Mouse (Mus musculus) intestine, embryonic 15.5 days (tissue): ENCODE data around the gene Rab3gap2. TPM values are rescaled to one million over a fixed set of nuclear protein-coding genes. Genes with fewer than 3 reads are reported as not detected.

Source experiments
- ATAC-seq: fragments of 200-750 bp; cut with Nextera tagmentation; 2 replicates; pipeline ENCODE4 v1.8.0; 2017; ENCODE audit warnings: moderate TSS enrichment, moderate library complexity
- H3K27ac ChIP-seq: fragments of 300-500 bp; sonication (generic); 2 replicates; pipeline ENCODE4 v1.5.1; 2015; ENCODE audit warnings: mild to moderate bottlenecking, inconsistent platforms
- H3K27me3 ChIP-seq: fragments of 300-500 bp; sonication (generic); replicated peaks from 2 replicates; pipeline ENCODE4 v1.6.1; 2015; ENCODE audit warnings: inconsistent platforms
- H3K36me3 ChIP-seq: fragments of 300-500 bp; sonication (generic); 2 replicates; pipeline ENCODE4 v1.6.1; 2015; ENCODE audit warnings: inconsistent platforms
- H3K4me1 ChIP-seq: fragments of 300-500 bp; sonication (generic); replicated peaks from 2 replicates; pipeline ENCODE4 v1.6.1; 2015; ENCODE audit warnings: inconsistent platforms
- H3K4me2 ChIP-seq: fragments of 300-500 bp; sonication (generic); replicated peaks from 2 replicates; pipeline ENCODE4 v1.6.1; 2015; ENCODE audit warnings: mild to moderate bottlenecking, inconsistent platforms
- H3K4me3 ChIP-seq: fragments of 300-500 bp; sonication (generic); replicated peaks from 2 replicates; pipeline ENCODE4 v1.5.1; 2015; ENCODE audit warnings: inconsistent platforms
- H3K9ac ChIP-seq: fragments of 300-500 bp; sonication (generic); 2 replicates; pipeline ENCODE4 v1.6.1; 2015; ENCODE audit warnings: inconsistent platforms
- H3K9me3 ChIP-seq: fragments of 300-500 bp; sonication (generic); 2 replicates; pipeline ENCODE4 v1.6.1; 2016; ENCODE audit warnings: inconsistent platforms
- WGBS: fragments of 180-500 bp; shearing (Covaris S2); methylation state at CpG from one replicate; pipeline ENCODE4 v1.1.7; 2015; 5-methylcytosine and 5-hydroxymethylcytosine counted together
- polyA plus RNA-seq: library from polyadenylated mRNA; unstranded; fragments of >200 nt; fragmentation: Nextera tagmentation; extraction: Ambion mirVana; gene quantifications from 2 replicates; pipeline ENCODE4 v1.2.1, GENCODE M21; 2015

Rab3gap2 gene
- polyA plus RNA-seq, 1 experiment from 2014 or later, result 24.6 TPM

GRCm38 (mm10) chr1:185235837-185236236 is 31.9 kb downstream of the Rab3gap2 start:
- Histone ChIP-seq H3K9me3 (no peaks in the 10 kb centered on the region), H3K9ac (no peak overlapping the region), H3K4me1 (no peaks in the 10 kb centered on the region), H3K4me2 (no peak overlapping the region), H3K4me3 (no peak overlapping the region), H3K27ac (no peak overlapping the region), H3K36me3 (peaks cover 23% of the 10 kb centered on the region), H3K27me3 (no peaks in the 10 kb centered on the region)
- no peak for ATAC-seq
- WGBS, result 91% methylated on average over 5 of the region's 5 CpGs

- peaks cover 27% of the 10 kb centered on the region for H3K36me3 ChIP-seq
- WGBS, result 85% methylated on average over 4 of the region's 4 CpGs
- no peak for ATAC-seq
- H3K4me1 ChIP-seq, result no peaks in the 10 kb centered on the region
- H3K9me3 ChIP-seq, result no peaks in the 10 kb centered on the region
- no peak overlapping the region for H3K4me3 ChIP-seq
- no peak overlapping the region for H3K9ac ChIP-seq
- H3K27ac ChIP-seq, result no peak overlapping the region
- no peaks in the 10 kb centered on the region for H3K27me3 ChIP-seq
- no peak overlapping the region for H3K4me2 ChIP-seq
Observed at GRCm38 (mm10) chr1:185236530-185236929, 32.6 kb downstream of the Rab3gap2 start.

- WGBS, result 86% methylated on average over 8 of the region's 8 CpGs
- no peak overlapping the region for H3K9ac ChIP-seq
- no peak overlapping the region for H3K4me2 ChIP-seq
- no peak overlapping the region for H3K4me3 ChIP-seq
- H3K4me1 ChIP-seq, result no peaks in the 10 kb centered on the region
- H3K27ac ChIP-seq, result no peak overlapping the region
- no peaks in the 10 kb centered on the region for H3K9me3 ChIP-seq
- no peak for ATAC-seq
- H3K27me3 ChIP-seq, result no peaks in the 10 kb centered on the region
- H3K36me3 ChIP-seq, result peaks cover 13% of the 10 kb centered on the region
Observed at GRCm38 (mm10) chr1:185243013-185243412, 39.1 kb downstream of the Rab3gap2 start.

GRCm38 (mm10) chr1:185245456-185245855 is 41.5 kb downstream of the Rab3gap2 start:
- Histone ChIP-seq H3K4me3 (no peak overlapping the region), H3K9me3 (no peaks in the 10 kb centered on the region), H3K36me3 (peaks cover 6% of the 10 kb centered on the region), H3K9ac (no peak overlapping the region), H3K4me1 (no peaks in the 10 kb centered on the region), H3K27ac (no peak overlapping the region), H3K27me3 (no peaks in the 10 kb centered on the region), H3K4me2 (no peak overlapping the region)
- 73% methylated on average over 7 of the region's 7 CpGs for WGBS
- ATAC-seq, result no peak

- WGBS, result 78% methylated on average over 20 of the region's 20 CpGs
- Histone ChIP-seq H3K9ac (no peak overlapping the region), H3K36me3 (peaks cover 13% of the 10 kb centered on the region), H3K4me2 (no peak overlapping the region), H3K9me3 (no peaks in the 10 kb centered on the region), H3K4me3 (no peak overlapping the region), H3K4me1 (no peaks in the 10 kb centered on the region; the same call in 1 of the 2 replicates), H3K27ac (no peak overlapping the region), H3K27me3 (no peaks in the 10 kb centered on the region)
- ATAC-seq, result no peak
Observed at GRCm38 (mm10) chr1:185247429-185248085, 43.6 kb downstream of the Rab3gap2 start.

- no peak overlapping the region for H3K27ac ChIP-seq
- no peaks in the 10 kb centered on the region for H3K27me3 ChIP-seq
- H3K36me3 ChIP-seq, result peaks cover 13% of the 10 kb centered on the region
- H3K9ac ChIP-seq, result no peak overlapping the region
- no peak for ATAC-seq
- H3K4me1 ChIP-seq, result no peaks in the 10 kb centered on the region; the same call in 1 of the 2 replicates
- WGBS, result 76% methylated on average over 8 of the region's 8 CpGs
- H3K4me3 ChIP-seq, result no peak overlapping the region
- H3K9me3 ChIP-seq, result no peaks in the 10 kb centered on the region
- no peak overlapping the region for H3K4me2 ChIP-seq
Observed at GRCm38 (mm10) chr1:185248728-185249127, 44.8 kb downstream of the Rab3gap2 start.

- no peak overlapping the region for H3K9ac ChIP-seq
- no peaks in the 10 kb centered on the region for H3K27me3 ChIP-seq
- 68% methylated on average over 3 of the region's 3 CpGs for WGBS
- H3K4me2 ChIP-seq, result no peak overlapping the region
- H3K27ac ChIP-seq, result peak overlapping the region; percentile 77
- H3K36me3 ChIP-seq, result peaks cover 13% of the 10 kb centered on the region
- H3K4me1 ChIP-seq, result no peaks in the 10 kb centered on the region; the same call in 1 of the 2 replicates
- H3K9me3 ChIP-seq, result no peaks in the 10 kb centered on the region
- H3K4me3 ChIP-seq, result no peak overlapping the region
- ATAC-seq, result peak; percentile 22
Observed at GRCm38 (mm10) chr1:185252351-185252750, 48.4 kb downstream of the Rab3gap2 start.

GRCm38 (mm10) chr1:185253140-185253892 is 49.4 kb downstream of the Rab3gap2 start:
- H3K4me1 ChIP-seq, result no peaks in the 10 kb centered on the region; the same call in 1 of the 2 replicates
- peak overlapping the region; percentile 23; the same call in 1 of the 2 replicates for H3K4me2 ChIP-seq
- no peak overlapping the region for H3K9ac ChIP-seq
- H3K36me3 ChIP-seq, result peaks cover 13% of the 10 kb centered on the region
- no peaks in the 10 kb centered on the region for H3K9me3 ChIP-seq
- WGBS, result 46% methylated on average over 12 of the region's 12 CpGs
- no peak overlapping the region for H3K4me3 ChIP-seq
- H3K27ac ChIP-seq, result peak overlapping the region; percentile 78
- no peaks in the 10 kb centered on the region for H3K27me3 ChIP-seq
- peak; percentile 93 for ATAC-seq

- no peak overlapping the region for H3K9ac ChIP-seq
- H3K4me1 ChIP-seq, result no peaks in the 10 kb centered on the region; the same call in 1 of the 2 replicates
- no peak overlapping the region for H3K4me2 ChIP-seq
- H3K27ac ChIP-seq, result no peak overlapping the region
- H3K9me3 ChIP-seq, result no peaks in the 10 kb centered on the region
- no peaks in the 10 kb centered on the region for H3K27me3 ChIP-seq
- H3K36me3 ChIP-seq, result peaks cover 17% of the 10 kb centered on the region
- WGBS, result 93% methylated on average over 12 of the region's 12 CpGs
- no peak for ATAC-seq
- H3K4me3 ChIP-seq, result no peak overlapping the region
Observed at GRCm38 (mm10) chr1:185255336-185255735, 51.4 kb downstream of the Rab3gap2 start.

GRCm38 (mm10) chr1:185256753-185257152 is 52.8 kb downstream of the Rab3gap2 start:
- Histone ChIP-seq H3K27me3 (no peaks in the 10 kb centered on the region), H3K4me1 (no peaks in the 10 kb centered on the region; the same call in 1 of the 2 replicates), H3K4me2 (no peak overlapping the region), H3K4me3 (no peak overlapping the region), H3K9me3 (no peaks in the 10 kb centered on the region), H3K36me3 (peaks cover 12% of the 10 kb centered on the region), H3K27ac (no peak overlapping the region), H3K9ac (no peak overlapping the region)
- ATAC-seq, result 0 out of 2 replicates have a peak, but pooled peaks have one; percentile 38
- 44% methylated on average over 3 of the region's 3 CpGs for WGBS

- Histone ChIP-seq H3K4me3 (no peak overlapping the region), H3K9me3 (no peaks in the 10 kb centered on the region), H3K4me2 (no peak overlapping the region), H3K27ac (no peak overlapping the region), H3K36me3 (peaks cover 24% of the 10 kb centered on the region), H3K27me3 (no peaks in the 10 kb centered on the region), H3K4me1 (no peaks in the 10 kb centered on the region), H3K9ac (no peak overlapping the region)
- peak; percentile 41; the same call in 1 of the 2 replicates for ATAC-seq
- 57% methylated on average over 14 of the region's 14 CpGs for WGBS
Observed at GRCm38 (mm10) chr1:185262565-185262964, 58.6 kb downstream of the Rab3gap2 start.

GRCm38 (mm10) chr1:185268675-185269074 is 64.8 kb downstream of the Rab3gap2 start:
- Histone ChIP-seq H3K4me2 (no peak overlapping the region), H3K4me1 (no peaks in the 10 kb centered on the region), H3K4me3 (no peak overlapping the region), H3K27ac (no peak overlapping the region), H3K9ac (no peak overlapping the region), H3K27me3 (no peaks in the 10 kb centered on the region), H3K36me3 (peaks cover 33% of the 10 kb centered on the region), H3K9me3 (no peaks in the 10 kb centered on the region)
- no peak for ATAC-seq
- 81% methylated on average over 4 of the region's 4 CpGs for WGBS
